Mouse (Mus musculus): Measurements from ENCODE around the gene Spata32.
"Not testable (repeated sequence)": the region's sequence is repeated elsewhere in the genome, so short reads cannot be mapped to it uniquely, and the experiment has no call there.

The Spata32 gene

GRCm38 (mm10) chr11:103246081-103246730 lies 28.0 kb upstream of the Spata32 start:
- DNase-seq, result no peak

- DNase-seq, result peak; percentile 52
Measured at GRCm38 (mm10) chr11:103244856-103245255, 26.6 kb upstream of the Spata32 start.

GRCm38 (mm10) chr11:103240740-103241139 lies 22.5 kb upstream of the Spata32 start:
- no peak for DNase-seq

- DNase-seq, result no peak
Measured at GRCm38 (mm10) chr11:103237757-103238156, 19.5 kb upstream of the Spata32 start.

GRCm38 (mm10) chr11:103236903-103237302 lies 18.7 kb upstream of the Spata32 start:
- no peak for DNase-seq

GRCm38 (mm10) chr11:103236431-103236830 lies 18.2 kb upstream of the Spata32 start:
- no peak for DNase-seq

GRCm38 (mm10) chr11:103235702-103236101 lies 17.5 kb upstream of the Spata32 start:
- DNase-seq, result no peak

- no peak for DNase-seq
Measured at GRCm38 (mm10) chr11:103234447-103234846, 16.2 kb upstream of the Spata32 start.

- DNase-seq, result peak; percentile 81
Measured at GRCm38 (mm10) chr11:103232966-103233365, 14.7 kb upstream of the Spata32 start.

- no peak for DNase-seq
Measured at GRCm38 (mm10) chr11:103231367-103231766, 13.1 kb upstream of the Spata32 start.

- DNase-seq, result no peak
Measured at GRCm38 (mm10) chr11:103230626-103231025, 12.4 kb upstream of the Spata32 start.

GRCm38 (mm10) chr11:103229608-103230007 lies 11.4 kb upstream of the Spata32 start:
- DNase-seq, result no peak

- DNase-seq, result no peak
Measured at GRCm38 (mm10) chr11:103223951-103224456, 5.8 kb upstream of the Spata32 start.

GRCm38 (mm10) chr11:103223444-103223843 lies 5.2 kb upstream of the Spata32 start:
- DNase-seq, result no peak

- not testable (repeated sequence) for DNase-seq
Measured at GRCm38 (mm10) chr11:103222718-103223117, 4.5 kb upstream of the Spata32 start.

GRCm38 (mm10) chr11:103221437-103221836 lies 3.2 kb upstream of the Spata32 start:
- DNase-seq, result no peak

- DNase-seq, result no peak
Measured at GRCm38 (mm10) chr11:103219995-103220394, 1.8 kb upstream of the Spata32 start.

- DNase-seq, result no peak
Measured at GRCm38 (mm10) chr11:103219259-103219658, 1.0 kb upstream of the Spata32 start.

GRCm38 (mm10) chr11:103218517-103218901 lies 277 bp upstream of the Spata32 start:
- DNase-seq, result no peak

GRCm38 (mm10) chr11:103215355-103215754 lies 2.9 kb downstream of the Spata32 start:
- no peak for DNase-seq

GRCm38 (mm10) chr11:103213712-103214111 lies 4.5 kb downstream of the Spata32 start:
- DNase-seq, result no peak

- DNase-seq, result no peak
Measured at GRCm38 (mm10) chr11:103210291-103210690, 7.9 kb downstream of the Spata32 start.

GRCm38 (mm10) chr11:103208458-103208857 lies 9.8 kb downstream of the Spata32 start, which contains the start of gene 1700023F06Rik:
1700023F06Rik (minus strand) TSS chr11:103208558.
- no peak for DNase-seq

- DNase-seq, result no peak
Measured at GRCm38 (mm10) chr11:103206203-103206602, 12.0 kb downstream of the Spata32 start.

GRCm38 (mm10) chr11:103202376-103202775 lies 15.9 kb downstream of the Spata32 start:
- DNase-seq, result no peak

Measured in cerebellum, adult 8-10 months (tissue).